Mouse (Mus musculus) cerebellum, adult 8-10 months (tissue): ENCODE measurements around the gene Notch2.

Source experiments
- DNase-seq: peaks from one replicate; pipeline ENCODE4 v3.0.0; 2022

Notch2 gene

GRCm38 (mm10) chr3:97998349-97998748, 15.0 kb upstream of the Notch2 start:
- DNase-seq, result no peak

GRCm38 (mm10) chr3:98003558-98003957, 9.8 kb upstream of the Notch2 start:
- DNase-seq, result no peak

GRCm38 (mm10) chr3:98004231-98004630, 9.1 kb upstream of the Notch2 start:
- no peak for DNase-seq

GRCm38 (mm10) chr3:98005306-98005705, 8.0 kb upstream of the Notch2 start:
- no peak for DNase-seq

GRCm38 (mm10) chr3:98006046-98006691, 7.2 kb upstream of the Notch2 start:
- DNase-seq, result no peak

- DNase-seq, result no peak
Measured at GRCm38 (mm10) chr3:98006973-98007372, 6.4 kb upstream of the Notch2 start.

GRCm38 (mm10) chr3:98008143-98008542, 5.2 kb upstream of the Notch2 start:
- no peak for DNase-seq

GRCm38 (mm10) chr3:98009190-98009840, 4.0 kb upstream of the Notch2 start:
- DNase-seq, result no peak

- no peak for DNase-seq
Measured at GRCm38 (mm10) chr3:98013086-98013400, 284 bp upstream of the Notch2 start.

- DNase-seq, result no peak
Measured at GRCm38 (mm10) chr3:98015205-98016171, 2.2 kb downstream of the Notch2 start.

GRCm38 (mm10) chr3:98016901-98017591, 3.7 kb downstream of the Notch2 start:
- DNase-seq, result no peak

GRCm38 (mm10) chr3:98018187-98018586, 4.9 kb downstream of the Notch2 start:
- DNase-seq, result no peak

GRCm38 (mm10) chr3:98020431-98021229, 7.3 kb downstream of the Notch2 start:
- no peak for DNase-seq

GRCm38 (mm10) chr3:98024288-98024848, 11.0 kb downstream of the Notch2 start:
- DNase-seq, result peak; percentile 24

GRCm38 (mm10) chr3:98025521-98025920, 12.2 kb downstream of the Notch2 start:
- no peak for DNase-seq

- no peak for DNase-seq
Measured at GRCm38 (mm10) chr3:98025921-98026880, 12.9 kb downstream of the Notch2 start.

GRCm38 (mm10) chr3:98027371-98027774, 14.0 kb downstream of the Notch2 start:
- DNase-seq, result no peak

- no peak for DNase-seq
Measured at GRCm38 (mm10) chr3:98028072-98028471, 14.7 kb downstream of the Notch2 start.

- DNase-seq, result no peak
Measured at GRCm38 (mm10) chr3:98028936-98029335, 15.6 kb downstream of the Notch2 start.

GRCm38 (mm10) chr3:98031104-98031503, 17.8 kb downstream of the Notch2 start:
- no peak for DNase-seq

- no peak for DNase-seq
Measured at GRCm38 (mm10) chr3:98032191-98032590, 18.9 kb downstream of the Notch2 start.
